Mouse (Mus musculus) cortical plate, adult 2 months (tissue): ENCODE measurements around the gene Slc1a1.

Source experiments
- CTCF ChIP-seq: fragments of 200-500 bp; IDR thresholded peaks from 2 replicates; pipeline ENCODE4 v1.5.1; 2011; ENCODE audit warnings: mild to moderate bottlenecking, control low read depth, low read length; ENCODE audit not compliant: insufficient read depth; ENCODE audit errors: extremely low read depth
- POLR2A ChIP-seq: fragments of 200-500 bp; IDR thresholded peaks from 2 replicates; pipeline ENCODE4 v1.6.1; 2011; ENCODE audit warnings: mild to moderate bottlenecking, low read length, control low read depth; ENCODE audit not compliant: insufficient read depth; ENCODE audit errors: extremely low read depth

- TF ChIP-seq CTCF, result no peak
- TF ChIP-seq POLR2A, result no peak
Observed at GRCm38 (mm10) chr19:28797611-28798010, 37.2 kb upstream of the Slc1a1 start.
